Mouse (Mus musculus): Measurements from ENCODE around the gene Urgcp. TPM values are rescaled to one million over a fixed set of nuclear protein-coding genes. Genes with fewer than 3 reads are reported as not detected.
A peak's percentile ranks its signal among the peaks of the same experiment; 100 is the strongest.
"Not testable (repeated sequence)": the region's sequence is repeated elsewhere in the genome, so short reads cannot be mapped to it uniquely, and the experiment has no call there.

Gene Urgcp
- 18.6 and 45.5 TPM in 2 replicates for polyA plus RNA-seq (2012; rRNA removed)

GRCm38 (mm10) chr11:5761820-5762632 lies at the start of gene Urgcp:
Gene Urgcp, minus strand, starts transcription at chr11:5762376.
- Histone ChIP-seq H3K36me3 (ENCODE audit: control insufficient read depth, insufficient read depth, low read length) (peaks cover 4% of the 10 kb centered on the region; the same call in 1 of the 2 replicates), H3K27ac (ENCODE audit: insufficient read depth, low read depth, low read length) (peak within 1 kb of the TSS; percentile 90), H3K4me1 (ENCODE audit: control insufficient read depth, insufficient read depth, insufficient read length, low read length) (peaks cover 3% of the 10 kb centered on the region; the same call in 1 of the 2 replicates), H3K27me3 (ENCODE audit: control insufficient read depth, insufficient read depth, low read length) (no peaks in the 10 kb centered on the region), H3K4me3 (ENCODE audit: low read depth, low read length) (peak within 1 kb of the TSS; percentile 75)
- WGBS, result under 1% methylated on average over 68 of the region's 68 CpGs
- TF ChIP-seq CTCF (IDR thresholded peaks at IDR 0.05; ENCODE audit: extremely low read depth, insufficient read length, insufficient replicate concordance, low read depth, low read length) (no peak), POLR2A (IDR thresholded peaks at IDR 0.05; ENCODE audit: low read depth, low read length) (peak; percentile 96)

- H3K4me1 ChIP-seq (ENCODE audit: control insufficient read depth, insufficient read depth, insufficient read length, low read length); H3K27me3 ChIP-seq (ENCODE audit: control insufficient read depth, insufficient read depth, low read length); H3K27ac ChIP-seq (ENCODE audit: insufficient read depth, low read depth, low read length); H3K36me3 ChIP-seq (ENCODE audit: control insufficient read depth, insufficient read depth, low read length); H3K4me3 ChIP-seq (ENCODE audit: low read depth, low read length): not testable (repeated sequence)
- WGBS, result 31% methylated on average over 4 of the region's 4 CpGs
Measured at GRCm38 (mm10) chr11:5809487-5809886, 47.3 kb upstream of the Urgcp start.

GRCm38 (mm10) chr11:5807956-5808355 lies 45.8 kb upstream of the Urgcp start:
- Histone ChIP-seq H3K4me1 (ENCODE audit: control insufficient read depth, insufficient read depth, insufficient read length, low read length) (peaks cover 16% of the 10 kb centered on the region), H3K36me3 (ENCODE audit: control insufficient read depth, insufficient read depth, low read length) (no peaks in the 10 kb centered on the region), H3K4me3 (ENCODE audit: low read depth, low read length) (no peak overlapping the region), H3K27ac (ENCODE audit: insufficient read depth, low read depth, low read length) (no peak overlapping the region), H3K27me3 (ENCODE audit: control insufficient read depth, insufficient read depth, low read length) (no peaks in the 10 kb centered on the region)
- TF ChIP-seq POLR2A (IDR thresholded peaks at IDR 0.05; ENCODE audit: low read depth, low read length) (no peak), CTCF (IDR thresholded peaks at IDR 0.05; ENCODE audit: extremely low read depth, insufficient read length, insufficient replicate concordance, low read depth, low read length) (no peak)
- 91% methylated on average over 9 of the region's 9 CpGs for WGBS

GRCm38 (mm10) chr11:5805711-5806110 lies 43.5 kb upstream of the Urgcp start:
- TF ChIP-seq CTCF (IDR thresholded peaks at IDR 0.05; ENCODE audit: extremely low read depth, insufficient read length, insufficient replicate concordance, low read depth, low read length) (no peak), POLR2A (IDR thresholded peaks at IDR 0.05; ENCODE audit: low read depth, low read length) (no peak)
- no peaks in the 10 kb centered on the region for H3K27me3 ChIP-seq (ENCODE audit: control insufficient read depth, insufficient read depth, low read length)
- H3K4me1 ChIP-seq (ENCODE audit: control insufficient read depth, insufficient read depth, insufficient read length, low read length), result peaks cover 36% of the 10 kb centered on the region
- H3K4me3 ChIP-seq (ENCODE audit: low read depth, low read length), result no peak overlapping the region
- WGBS, result 35% methylated on average over 3 of the region's 3 CpGs
- no peak overlapping the region for H3K27ac ChIP-seq (ENCODE audit: insufficient read depth, low read depth, low read length)
- peaks cover 7% of the 10 kb centered on the region for H3K36me3 ChIP-seq (ENCODE audit: control insufficient read depth, insufficient read depth, low read length)

GRCm38 (mm10) chr11:5804174-5804573 lies 42.0 kb upstream of the Urgcp start:
- TF ChIP-seq POLR2A (IDR thresholded peaks at IDR 0.05; ENCODE audit: low read depth, low read length) (no peak), CTCF (IDR thresholded peaks at IDR 0.05; ENCODE audit: extremely low read depth, insufficient read length, insufficient replicate concordance, low read depth, low read length) (no peak)
- H3K4me3 ChIP-seq (ENCODE audit: low read depth, low read length), result no peak overlapping the region
- 36% methylated on average over 5 of the region's 5 CpGs for WGBS
- peaks cover 46% of the 10 kb centered on the region for H3K4me1 ChIP-seq (ENCODE audit: control insufficient read depth, insufficient read depth, insufficient read length, low read length)
- H3K27me3 ChIP-seq (ENCODE audit: control insufficient read depth, insufficient read depth, low read length), result no peaks in the 10 kb centered on the region
- peaks cover 22% of the 10 kb centered on the region for H3K36me3 ChIP-seq (ENCODE audit: control insufficient read depth, insufficient read depth, low read length)
- H3K27ac ChIP-seq (ENCODE audit: insufficient read depth, low read depth, low read length), result no peak overlapping the region

- Histone ChIP-seq H3K27me3 (ENCODE audit: control insufficient read depth, insufficient read depth, low read length) (no peaks in the 10 kb centered on the region), H3K36me3 (ENCODE audit: control insufficient read depth, insufficient read depth, low read length) (peaks cover 27% of the 10 kb centered on the region), H3K27ac (ENCODE audit: insufficient read depth, low read depth, low read length) (peak within 1 kb of the TSS; percentile 62), H3K4me1 (ENCODE audit: control insufficient read depth, insufficient read depth, insufficient read length, low read length) (peaks cover 47% of the 10 kb centered on the region), H3K4me3 (ENCODE audit: low read depth, low read length) (no peak within 1 kb of the TSS)
- TF ChIP-seq CTCF (IDR thresholded peaks at IDR 0.05; ENCODE audit: extremely low read depth, insufficient read length, insufficient replicate concordance, low read depth, low read length) (no peak), POLR2A (IDR thresholded peaks at IDR 0.05; ENCODE audit: low read depth, low read length) (no peak)
- WGBS, result 53% methylated on average over 8 of the region's 8 CpGs
Measured at GRCm38 (mm10) chr11:5803551-5803981, 41.4 kb upstream of the Urgcp start, which contains the start of gene Pgam2. Gene Pgam2, minus strand, starts transcription at chr11:5803733.

GRCm38 (mm10) chr11:5802457-5803217 lies 40.5 kb upstream of the Urgcp start:
- Histone ChIP-seq H3K27me3 (ENCODE audit: control insufficient read depth, insufficient read depth, low read length) (no peaks in the 10 kb centered on the region), H3K27ac (ENCODE audit: insufficient read depth, low read depth, low read length) (peak overlapping the region; percentile 62), H3K36me3 (ENCODE audit: control insufficient read depth, insufficient read depth, low read length) (peaks cover 35% of the 10 kb centered on the region), H3K4me1 (ENCODE audit: control insufficient read depth, insufficient read depth, insufficient read length, low read length) (peaks cover 47% of the 10 kb centered on the region), H3K4me3 (ENCODE audit: low read depth, low read length) (no peak overlapping the region)
- TF ChIP-seq CTCF (IDR thresholded peaks at IDR 0.05; ENCODE audit: extremely low read depth, insufficient read length, insufficient replicate concordance, low read depth, low read length) (no peak), POLR2A (IDR thresholded peaks at IDR 0.05; ENCODE audit: low read depth, low read length) (no peak)
- 41% methylated on average over 8 of the region's 8 CpGs for WGBS

Data from small intestine, adult 2 months (tissue).